Mouse (Mus musculus) right cerebral cortex, postnatal 36 days (tissue): Measurements from ENCODE around the gene Ms4a14.
"Not testable (repeated sequence)": the region's sequence is repeated elsewhere in the genome, so short reads cannot be mapped to it uniquely, and the experiment has no call there.

Experiments
- DNase-seq, 2 experiments: peaks; one replicate each; pipeline ENCODE4 v3.0.0; 2022; ENCODE audit warnings: low spot score in 2 of 2, mixed read lengths in 1 of 2

Gene Ms4a14

DNA sequence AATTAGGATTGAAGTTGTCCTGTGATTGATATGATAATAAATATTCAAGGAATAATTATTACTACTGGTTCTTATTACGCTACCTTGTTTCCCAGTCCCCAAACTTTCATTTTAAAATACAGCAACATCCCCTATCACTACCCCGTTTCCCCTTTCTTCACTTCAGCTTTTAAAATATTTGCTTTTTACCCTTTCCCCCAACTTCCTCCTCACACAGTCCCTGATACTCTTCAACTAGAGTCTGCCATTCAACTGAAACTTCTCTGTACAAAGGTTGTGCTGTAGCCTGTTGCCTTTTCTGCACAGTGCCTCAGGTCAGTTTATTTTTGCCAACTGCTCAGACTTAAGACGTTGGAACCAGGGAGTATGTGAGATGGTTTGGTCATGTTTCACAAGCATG is 50.7 kb downstream of the Ms4a14 start:
- DNase-seq = no peak

DNA sequence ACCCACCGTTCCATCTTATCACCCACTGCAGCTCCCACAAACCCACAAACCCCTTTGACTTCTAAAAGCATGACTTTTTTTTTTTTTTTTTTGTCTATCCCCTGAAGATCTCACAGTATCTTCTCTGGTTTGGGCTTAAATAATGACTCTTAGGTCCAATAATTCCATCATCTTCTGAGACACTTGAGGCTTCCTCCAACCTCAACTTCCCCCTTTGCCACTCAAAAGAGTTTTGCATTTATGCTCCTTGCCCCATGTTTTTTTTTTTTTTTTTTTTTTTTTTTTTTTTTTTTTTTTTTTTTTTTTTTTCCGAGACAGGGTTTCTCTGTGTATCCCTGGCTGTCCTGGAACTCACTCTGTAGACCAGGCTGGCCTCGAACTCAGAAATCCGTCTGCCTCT is 51.3 kb downstream of the Ms4a14 start:
- not testable (repeated sequence) for DNase-seq

DNA sequence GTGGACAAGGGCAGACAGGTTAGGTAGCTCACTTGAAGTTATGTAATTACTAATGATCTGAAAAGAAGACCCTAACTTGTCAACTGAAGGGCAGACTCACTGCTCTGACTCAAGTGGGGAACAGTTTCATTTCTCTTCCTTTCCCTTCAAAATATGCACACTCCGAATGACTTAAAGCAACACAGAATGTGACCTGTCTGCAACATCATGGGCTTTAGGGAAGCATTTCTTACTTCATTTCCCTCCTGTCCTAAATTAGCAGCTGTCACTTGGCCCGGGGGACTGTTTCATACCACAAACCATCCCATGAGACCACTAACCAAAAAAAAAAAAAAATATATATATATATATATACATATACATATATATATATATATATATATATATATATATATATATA is 52.7 kb downstream of the Ms4a14 start:
- DNase-seq = no peak
